Mouse (Mus musculus) ES-E14 (cell line): ENCODE measurements around the gene Ehd2. TPM values are rescaled to one million over a fixed set of nuclear protein-coding genes. Genes with fewer than 3 reads are reported as not detected.

Experiments used
- DNase-seq: peaks from one replicate; pipeline ENCODE4 v3.0.0-alpha.2; 2013; ENCODE audit warnings: low read depth, low spot score
- H3K27ac ChIP-seq: 2 replicates; pipeline ENCODE4 v1.5.1; 2012; ENCODE audit warnings: low read depth, mild to moderate bottlenecking, low read length, moderate library complexity, mixed read lengths; ENCODE audit not compliant: poor library complexity, insufficient read depth, severe bottlenecking
- H3K36me3 ChIP-seq: 2 replicates; pipeline ENCODE4 v1.6.1; 2012; ENCODE audit warnings: mild to moderate bottlenecking, low read length, moderate library complexity, mixed read lengths; ENCODE audit not compliant: control insufficient read depth, poor library complexity, insufficient read depth, severe bottlenecking
- H3K4me1 ChIP-seq, 2 experiments: fragments of 150-350 bp in 1 of 2; sonication (generic) in 1 of 2; 2 replicates each; pipeline ENCODE4 v1.6.1; 2012; ENCODE audit warnings: low read length in 2 of 2, mild to moderate bottlenecking in 1 of 2, mixed read lengths in 1 of 2; ENCODE audit not compliant: control insufficient read depth in 2 of 2, insufficient read depth in 2 of 2, poor library complexity in 1 of 2
- H3K4me3 ChIP-seq, 2 experiments: fragments of 150-350 bp in 1 of 2; sonication (generic) in 1 of 2; 2 replicates each; pipeline ENCODE4 v1.5.1; 2012; ENCODE audit warnings: low read length in 2 of 2, low read depth in 1 of 2, mild to moderate bottlenecking in 1 of 2, mixed read lengths in 1 of 2; ENCODE audit not compliant: insufficient read depth in 1 of 2, poor library complexity in 1 of 2, severe bottlenecking in 1 of 2
- H3K9ac ChIP-seq: 2 replicates; pipeline ENCODE4 v1.6.1; 2012; ENCODE audit warnings: low read depth, mild to moderate bottlenecking, low read length, mixed read lengths; ENCODE audit not compliant: poor library complexity, insufficient read depth, severe bottlenecking
- H3K9me3 ChIP-seq: fragments of 150-350 bp; sonication (generic); 2 replicates; pipeline ENCODE4 v1.6.1; 2012; ENCODE audit warnings: low read depth, mild to moderate bottlenecking, low read length; ENCODE audit not compliant: control insufficient read depth, insufficient read depth
- CHD2 ChIP-seq: IDR thresholded peaks from 2 replicates; pipeline ENCODE4 v1.6.1; 2014; ENCODE audit warnings: mild to moderate bottlenecking, low read depth, low read length, inconsistent platforms
- HCFC1 ChIP-seq: IDR thresholded peaks from 2 replicates; pipeline ENCODE4 v1.6.1; 2012; ENCODE audit warnings: low read length, inconsistent platforms, borderline replicate concordance; ENCODE audit not compliant: insufficient read depth
- MAFK ChIP-seq: IDR thresholded peaks from 2 replicates; pipeline ENCODE4 v1.6.1; 2014; ENCODE audit warnings: mild to moderate bottlenecking, low read depth, low read length, inconsistent platforms; ENCODE audit not compliant: insufficient read depth
- ZC3H11A ChIP-seq: IDR thresholded peaks from 2 replicates; pipeline ENCODE4 v1.6.1; 2012; ENCODE audit warnings: low read depth, mild to moderate bottlenecking, inconsistent platforms, low read length, borderline replicate concordance
- ZNF384 ChIP-seq: IDR thresholded peaks from 2 replicates; pipeline ENCODE4 v1.6.1; 2012; ENCODE audit warnings: low read depth, low read length, inconsistent platforms
- in situ Hi-C, 2 experiments: fragments of 600-800 bp; cut with MboI; formaldehyde crosslinking; loops; one replicate each; pipeline ENCODE4 v1.15.1; 2025; ENCODE audit warnings: low sequenced_read_pairs in 2 of 2, inconsistent platforms in 1 of 2; ENCODE audit not compliant: unreplicated experiment in 2 of 2
- total RNA-seq: library from RNA; depleted of rRNA; stranded (reverse); fragments of 300-350 nt; gene quantifications from 2 replicates; pipeline ENCODE4 v1.2.3, GENCODE M21; 2012

Gene Ehd2
- total RNA-seq, 1 experiment = 6.8 TPM

- no peak for DNase-seq
- Histone ChIP-seq H3K4me1 (peaks cover 0 to 7% of the 10 kb centered on the region in 2 experiments; a peak in 1 of 4 replicates), H3K9ac (no peak overlapping the region), H3K9me3 (no peaks in the 10 kb centered on the region), H3K27ac (no peak overlapping the region), H3K36me3 (peaks cover 22% of the 10 kb centered on the region), H3K4me3 (no peak overlapping the region)
- TF ChIP-seq MAFK (no peak), CHD2 (no peak), ZC3H11A (no peak)
- in situ Hi-C loops = no loop called here
Observed at GRCm38 (mm10) chr7:15993789-15994188, 26.4 kb upstream of the Ehd2 start.

DNA sequence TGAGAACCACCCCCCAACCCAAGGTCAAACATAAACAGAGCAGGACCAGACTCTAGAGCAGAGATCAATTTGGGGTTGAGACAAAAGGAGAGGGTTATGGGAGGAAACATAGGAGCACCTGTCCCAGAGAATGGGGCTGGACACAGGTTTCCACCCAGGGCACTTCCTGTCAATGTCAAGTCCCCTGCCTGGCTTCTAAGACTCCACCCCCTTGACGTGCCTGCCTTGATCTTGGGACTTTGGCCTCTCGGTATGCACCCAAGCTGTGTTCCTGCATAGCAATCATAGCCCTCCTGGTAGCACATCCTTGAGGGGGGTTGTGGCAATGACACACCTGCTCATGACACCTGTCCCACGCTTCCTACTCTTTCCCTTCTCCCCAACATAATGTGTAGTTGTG lies 25.8 kb upstream of the Ehd2 start:
- H3K9ac ChIP-seq = no peak overlapping the region
- no peaks in the 10 kb centered on the region for H3K9me3 ChIP-seq
- TF ChIP-seq CHD2 (no peak), ZNF384 (no peak), HCFC1 (no peak), MAFK (no peak), ZC3H11A (no peak)
- in situ Hi-C loops = no loop called here
- no peak overlapping the region for H3K4me3 ChIP-seq
- H3K27ac ChIP-seq = no peak overlapping the region
- no peak for DNase-seq
- peaks cover 0 to 7% of the 10 kb centered on the region in 2 experiments; a peak in 1 of 4 replicates for H3K4me1 ChIP-seq
- peaks cover 29% of the 10 kb centered on the region for H3K36me3 ChIP-seq

DNA sequence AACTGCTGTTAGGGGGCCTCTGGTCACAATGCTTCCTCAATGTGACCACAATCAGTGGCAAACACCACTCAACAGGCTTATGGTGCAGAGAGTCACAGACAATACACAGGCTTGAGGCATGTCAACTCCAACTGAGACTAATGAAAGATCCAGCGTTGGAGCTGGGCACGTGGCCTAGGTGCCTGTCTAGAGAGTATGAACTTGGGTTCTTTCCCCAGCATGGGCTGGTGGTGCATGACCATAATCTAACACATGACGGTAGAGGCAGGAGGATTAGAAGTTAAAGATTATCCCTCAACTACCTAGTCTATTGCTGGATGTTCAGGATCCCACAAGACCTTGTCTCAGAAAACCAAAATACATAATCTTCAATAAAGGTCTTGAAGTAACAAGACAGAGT lies 24.4 kb upstream of the Ehd2 start:
- H3K4me1 ChIP-seq = peaks cover 0 to 7% of the 10 kb centered on the region in 2 experiments; a peak in 1 of 4 replicates
- no peak for DNase-seq
- no peaks in the 10 kb centered on the region for H3K9me3 ChIP-seq
- no peak for TF ChIP-seq MAFK
- TF ChIP-seq ZNF384 = no peak
- TF ChIP-seq ZC3H11A = no peak
- no peak for TF ChIP-seq HCFC1
- TF ChIP-seq CHD2 = no peak
- in situ Hi-C loops = no loop called here
- H3K36me3 ChIP-seq = peaks cover 39% of the 10 kb centered on the region
- no peak overlapping the region for H3K9ac ChIP-seq
- H3K27ac ChIP-seq = no peak overlapping the region
- H3K4me3 ChIP-seq = no peak overlapping the region

- H3K4me1 ChIP-seq = peaks cover 1 to 6% of the 10 kb centered on the region in 2 experiments; a peak in 2 of 4 replicates
- no peak overlapping the region for H3K27ac ChIP-seq
- no peak overlapping the region for H3K9ac ChIP-seq
- H3K4me3 ChIP-seq = no peak overlapping the region
- no peaks in the 10 kb centered on the region for H3K9me3 ChIP-seq
- DNase-seq = no peak
- TF ChIP-seq MAFK (no peak), HCFC1 (no peak), ZNF384 (no peak), ZC3H11A (no peak)
- in situ Hi-C loops = no loop called here
- H3K36me3 ChIP-seq = peaks cover 24% of the 10 kb centered on the region; the same call in 1 of the 2 replicates
Observed at GRCm38 (mm10) chr7:15987661-15988356, 20.4 kb upstream of the Ehd2 start.
